In genomic region chr4:84685521-84686366, GRCm38 (mm10) we compare ENCODE assay signal across 22 mouse cellular contexts. TPM values are rescaled to one million over a fixed set of nuclear protein-coding genes. Genes with fewer than 3 reads are reported as not detected.
A peak's percentile ranks its signal among the peaks of the same experiment; 100 is the strongest.
DNase-seq lines count a peak whose midpoint lies in the region; ATAC-seq and TF ChIP-seq lines count a peak whose summit lies in the region.
"Had no signal": no experiment of that assay in that cellular context is flagged by ENCODE, and none has a peak within 500 bp of the region (broad histone marks: within the 10 kb centered on the region; RNA-seq: fewer than 3 reads in every experiment).

No protein-coding gene starts in this region.

- peak; percentile 90 for TF ChIP-seq EP300 in ES-Bruce4 (IDR thresholded peaks at IDR 0.05; ENCODE audit: insufficient read depth, low read depth, low read length)

- no peak overlapping the region for H3K27ac ChIP-seq in ES-Bruce4 (ENCODE audit: insufficient read depth, low read length)
- H3K27ac ChIP-seq in forebrain, embryonic 10.5 days, result no peak overlapping the region
- H3K27ac ChIP-seq in forebrain, postnatal 0 days (ENCODE audit: low read depth, low read length), result no peak overlapping the region
- H3K27ac ChIP-seq: embryonic facial prominence, embryonic 10.5 days; forebrain, embryonic 12.5 days; heart, embryonic 15.5 days; hindbrain, embryonic 12.5 days; kidney, postnatal 0 days; limb, embryonic 15.5 days; stomach, postnatal 0 days had no signal

- no peak overlapping the region for H3K9ac ChIP-seq in ES-Bruce4 (ENCODE audit: low read depth, poor library complexity, severe bottlenecking)
- no peak overlapping the region for H3K9ac ChIP-seq in forebrain, postnatal 0 days
- H3K9ac ChIP-seq: forebrain, embryonic 12.5 days; heart, embryonic 15.5 days; hindbrain, embryonic 12.5 days; limb, embryonic 15.5 days had no signal

- H3K36me3 ChIP-seq in ES-Bruce4 (ENCODE audit: control insufficient read depth, insufficient read depth, low read length, poor library complexity, severe bottlenecking) (no peaks in the 10 kb centered on the region), myocyte (ENCODE audit: control insufficient read depth, insufficient read depth) (no peaks in the 10 kb centered on the region)
- H3K36me3 ChIP-seq in forebrain, embryonic 10.5 days (replicated peaks), result no peaks in the 10 kb centered on the region
- no peaks in the 10 kb centered on the region for H3K36me3 ChIP-seq in forebrain, postnatal 0 days (ENCODE audit: insufficient read depth)
- H3K36me3 ChIP-seq: embryonic facial prominence, embryonic 10.5 days; forebrain, embryonic 12.5 days; G1E; heart, embryonic 15.5 days; hindbrain, embryonic 12.5 days; limb, embryonic 15.5 days had no signal

- H3K4me1 ChIP-seq in ES-Bruce4 (ENCODE audit: control insufficient read depth, insufficient read depth, low read length), result peaks cover 3% of the 10 kb centered on the region
- peaks cover 4% of the 10 kb centered on the region; the same call in 1 of the 2 replicates for H3K4me1 ChIP-seq in forebrain, embryonic 10.5 days
- no peaks in the 10 kb centered on the region for H3K4me1 ChIP-seq in forebrain, postnatal 0 days (ENCODE audit: insufficient read depth)
- H3K4me1 ChIP-seq: forebrain, embryonic 12.5 days; heart, embryonic 15.5 days; limb, embryonic 15.5 days had no signal

- peak; percentile 49 to 53 for DNase-seq in heart, adult 18-20 months
- DNase-seq in heart, postnatal 4 days, result no peak
- DNase-seq in ZHBTc4 (ENCODE audit: low read depth, low spot score), result peak; percentile 59
- DNase-seq in forebrain, embryonic 10.5 days (ENCODE audit: extremely low spot score, low spot score), result no peak
- no peak for DNase-seq in forebrain, postnatal 0 days
- DNase-seq: adrenal gland, postnatal 10 days; cerebellum, postnatal 25 days; gastrocnemius, postnatal 36 days; kidney, adult 18-20 months; lung, postnatal 14 days; retina, postnatal 1 day had no signal

- no peaks in the 10 kb centered on the region for H3K27me3 ChIP-seq in ES-Bruce4 (ENCODE audit: control insufficient read depth, insufficient read depth, low read length, poor library complexity, severe bottlenecking)
- no peaks in the 10 kb centered on the region for H3K27me3 ChIP-seq in myocyte (ENCODE audit: control insufficient read depth, insufficient read depth, insufficient read length)
- no peaks in the 10 kb centered on the region for H3K27me3 ChIP-seq in forebrain, embryonic 10.5 days (ENCODE audit: poor library complexity, severe bottlenecking)
- no peaks in the 10 kb centered on the region for H3K27me3 ChIP-seq in forebrain, postnatal 0 days (ENCODE audit: insufficient read depth, low read length)
- H3K27me3 ChIP-seq: forebrain, embryonic 12.5 days; heart, embryonic 15.5 days; limb, embryonic 15.5 days had no signal

- H3K79me2 ChIP-seq in myocyte (ENCODE audit: control insufficient read depth, insufficient read depth), result no peaks in the 10 kb centered on the region

- ATAC-seq in forebrain, postnatal 0 days, result no peak

- no peak for TF ChIP-seq CTCF in ES-Bruce4 (IDR thresholded peaks at IDR 0.05; ENCODE audit: low read depth, low read length)
- TF ChIP-seq CTCF in forebrain, postnatal 0 days (IDR thresholded peaks at IDR 0.05; ENCODE audit: low read depth), result no peak

- H3K4me3 ChIP-seq in ES-Bruce4 (ENCODE audit: low read depth, low read length) (no peak overlapping the region), myocyte (no peak overlapping the region)
- H3K4me3 ChIP-seq in forebrain, embryonic 10.5 days, result no peak overlapping the region
- no peak overlapping the region for H3K4me3 ChIP-seq in forebrain, postnatal 0 days (ENCODE audit: low read depth, low read length)
- H3K4me3 ChIP-seq: embryonic facial prominence, embryonic 10.5 days; forebrain, embryonic 12.5 days; heart, embryonic 15.5 days; hindbrain, embryonic 12.5 days; limb, embryonic 15.5 days had no signal

- H3K9me3 ChIP-seq in ES-Bruce4 (replicated peaks; ENCODE audit: control insufficient read depth, insufficient read depth, low read length, poor library complexity, severe bottlenecking), result no peaks in the 10 kb centered on the region
- H3K9me3 ChIP-seq in forebrain, embryonic 10.5 days, result no peaks in the 10 kb centered on the region
- no peaks in the 10 kb centered on the region for H3K9me3 ChIP-seq in forebrain, postnatal 0 days (ENCODE audit: low read length)
- H3K9me3 ChIP-seq: embryonic facial prominence, embryonic 10.5 days; forebrain, embryonic 12.5 days; heart, embryonic 15.5 days; hindbrain, embryonic 12.5 days; limb, embryonic 15.5 days had no signal

- TF ChIP-seq POLR2A in ES-Bruce4 (IDR thresholded peaks at IDR 0.05; ENCODE audit: insufficient read depth, low read length), result no peak
- no peak for TF ChIP-seq POLR2A in myocyte (IDR thresholded peaks at IDR 0.05; ENCODE audit: insufficient read length, low read depth)

- no peak overlapping the region for H3ac ChIP-seq in myocyte (ENCODE audit: control insufficient read depth, insufficient read length)

- 71% methylated on average over 10 of the region's 10 CpGs for WGBS in forebrain, embryonic 10.5 days
- WGBS in forebrain, postnatal 0 days, result 52% methylated on average over 10 of the region's 10 CpGs

- no peak overlapping the region for H3K4me2 ChIP-seq in myocyte (ENCODE audit: low read depth)
- H3K4me2 ChIP-seq in forebrain, postnatal 0 days (ENCODE audit: low read depth), result no peak overlapping the region
- H3K4me2 ChIP-seq: forebrain, embryonic 12.5 days; heart, embryonic 15.5 days; hindbrain, embryonic 12.5 days; limb, embryonic 15.5 days had no signal

TF ChIP-seq in myocyte, 11 proteins besides CTCF, POLR2A, EP300 and RAD21:
- TF ChIP-seq CEBPB (IDR thresholded peaks at IDR 0.05; ENCODE audit: insufficient read depth, poor library complexity, severe bottlenecking) (peak; percentile 79), TCF12 (IDR thresholded peaks at IDR 0.05; ENCODE audit: insufficient read depth, poor library complexity, severe bottlenecking) (no peak), MAX (IDR thresholded peaks at IDR 0.05; ENCODE audit: low read depth) (no peak), MYOG (IDR thresholded peaks at IDR 0.05; ENCODE audit: control insufficient read depth in 1 of 3, insufficient read depth in 1 of 3, insufficient read length in 2 of 3, low read depth in 2 of 3) (peak in 2 of 3 experiments; percentile 54 to 82), TCF3 (IDR thresholded peaks at IDR 0.05; ENCODE audit: insufficient read length, low read depth) (no peak), SRF (IDR thresholded peaks at IDR 0.05; ENCODE audit: control insufficient read depth, insufficient read length, low read depth) (no peak), E2F4 (IDR thresholded peaks at IDR 0.05; ENCODE audit: insufficient read depth) (no peak), REST (IDR thresholded peaks at IDR 0.05; ENCODE audit: insufficient read depth, insufficient read length) (no peak), POLR2AphosphoS2 (IDR thresholded peaks at IDR 0.05; ENCODE audit: insufficient read length, low read depth) (no peak), USF1 (IDR thresholded peaks at IDR 0.05; ENCODE audit: low read depth) (no peak), MYOD1 (IDR thresholded peaks at IDR 0.05; ENCODE audit: control insufficient read depth in 1 of 3, insufficient read length in 2 of 3, low read depth in 2 of 3) (peak in 2 of 3 experiments; percentile 59 to 65)
TF ChIP-seq in myocyte: peak in this region for 3.

RNA-seq across cellular contexts. Expression of gene Bnc2, which starts 10.7 kb away (rescaled TPM):
- 1 to 10 TPM; 5.6 to 6.4 TPM for total RNA-seq in heart, adult 18-20 months (2021)
- total RNA-seq in heart, postnatal 4 days (2021), result 1 to 10 TPM; 3.0 to 3.4 TPM
- 7.2 and 7.8 TPM in 2 replicates for polyA plus RNA-seq in ES-Bruce4 (2011; ENCODE audit: insufficient read depth, insufficient read length, low read depth, missing spikeins)
- 6.4 TPM for polyA plus RNA-seq in myocyte (2012; fragmentation: generic; extraction: Trizol)
- 4.2 and 4.7 TPM in 2 replicates for polyA plus RNA-seq in forebrain, embryonic 10.5 days (2016; fragmentation: Nextera tagmentation; extraction: Ambion mirVana)
- 4.2 and 11.6 TPM in 2 replicates for total RNA-seq in forebrain, postnatal 0 days (2014; rRNA removed)
- polyA plus RNA-seq in forebrain, postnatal 0 days (2015; fragmentation: Nextera tagmentation; extraction: Ambion mirVana), result 1.7 and 2.0 TPM in 2 replicates
- total RNA-seq: megakaryocyte-erythroid progenitor cell, adult 5-6 weeks had no signal
- polyA plus RNA-seq: G1E had no signal

Comparison
In these comparisons a context has a peak if more than half of its experiments do, and no peak if none do; other contexts are left out.
1. DNase-seq: peak in heart, adult 18-20 months (2 of 2) and ZHBTc4 (single experiment); none in heart, postnatal 4 days (single experiment), forebrain, embryonic 10.5 days (single experiment) and forebrain, postnatal 0 days (single experiment).